Mouse (Mus musculus) lung, postnatal 0 days (tissue): ENCODE measurements at regions not wholly inside any gene's neighbourhood (a gene's known extent, or its start where the extent isn't known, plus 50 kb on each side); places are given as distances from the start of the nearest gene placed in this dataset.
A peak's percentile ranks its signal among the peaks of the same experiment; 100 is the strongest.

Source experiments
- CTCF ChIP-seq: IDR thresholded peaks from 2 replicates; pipeline ENCODE4 v1.5.1; 2016; ENCODE audit warnings: antibody characterized with exemption, mild to moderate bottlenecking
- EP300 ChIP-seq: IDR thresholded peaks from 2 replicates; pipeline ENCODE4 v1.6.1; 2016; ENCODE audit warnings: antibody characterized with exemption, mild to moderate bottlenecking, control low read depth

GRCm38 (mm10) chr2:139381628-139382027 is 112.1 kb upstream of the Sptlc3 start:
- TF ChIP-seq CTCF = peak; percentile 91
- no peak for TF ChIP-seq EP300
